Mouse (Mus musculus) layer of hippocampus, adult 9-10 months (tissue): ENCODE measurements around the gene Ugt1a2.
"Not testable (repeated sequence)": the region's sequence is repeated elsewhere in the genome, so short reads cannot be mapped to it uniquely, and the experiment has no call there.

Experiments
- DNase-seq: peaks from one replicate; pipeline ENCODE4 v3.0.0; 2022; ENCODE audit warnings: low spot score

Ugt1a2 gene

DNA sequence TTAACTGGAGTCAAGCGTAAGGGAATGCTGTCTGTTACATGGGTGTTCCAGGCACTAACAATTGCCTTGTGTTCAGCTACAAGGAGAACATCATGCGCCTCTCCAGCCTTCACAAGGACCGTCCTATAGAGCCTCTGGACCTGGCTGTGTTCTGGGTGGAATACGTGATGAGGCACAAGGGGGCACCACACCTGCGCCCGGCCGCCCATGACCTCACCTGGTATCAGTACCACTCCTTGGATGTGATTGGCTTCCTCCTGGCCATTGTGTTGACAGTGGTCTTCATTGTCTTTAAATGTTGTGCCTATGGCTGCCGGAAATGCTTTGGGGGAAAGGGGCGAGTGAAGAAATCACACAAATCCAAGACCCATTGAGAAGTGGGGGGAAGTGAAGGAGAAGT lies 17.6 kb downstream of the Ugt1a2 start:
- no peak for DNase-seq

DNA sequence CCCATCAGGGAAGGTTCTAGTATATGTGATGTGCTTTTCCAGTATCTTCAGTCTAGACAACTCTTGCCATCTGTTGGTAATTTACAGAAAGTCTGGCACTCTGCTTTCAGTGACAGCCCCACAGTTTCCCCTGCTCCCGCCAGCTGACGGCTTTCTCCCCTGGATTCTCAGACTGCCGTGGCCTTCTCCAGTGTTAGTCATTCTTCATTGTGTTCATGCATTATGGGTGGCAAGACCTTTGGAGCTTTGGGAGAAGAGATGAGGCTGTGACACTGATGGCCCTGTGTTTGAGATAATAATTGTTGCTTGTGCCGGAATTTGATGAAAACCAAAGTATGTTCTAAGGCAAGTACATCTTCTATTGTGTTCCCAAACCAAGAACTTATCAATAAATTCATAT lies 18.2 kb downstream of the Ugt1a2 start:
- DNase-seq: no peak

DNA sequence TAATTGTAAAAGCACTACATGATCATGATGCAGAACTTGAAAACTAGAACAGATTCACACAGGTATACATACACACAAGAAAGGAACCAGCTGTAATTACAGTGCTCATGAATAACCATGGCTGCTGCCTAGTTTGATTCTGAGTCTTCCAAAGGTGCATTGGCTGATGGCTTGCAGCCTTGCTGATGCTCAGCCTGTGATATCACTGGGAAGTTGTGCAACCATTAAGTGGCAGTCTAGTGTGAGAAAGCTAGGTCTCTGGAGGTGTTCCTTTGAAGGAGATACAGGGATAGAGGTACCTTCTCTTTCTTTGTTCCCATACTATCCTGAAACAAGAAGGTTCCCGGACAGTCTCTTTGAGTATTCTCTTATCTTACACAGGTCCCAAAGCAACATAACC lies 18.7 kb downstream of the Ugt1a2 start:
- DNase-seq: no peak

DNA sequence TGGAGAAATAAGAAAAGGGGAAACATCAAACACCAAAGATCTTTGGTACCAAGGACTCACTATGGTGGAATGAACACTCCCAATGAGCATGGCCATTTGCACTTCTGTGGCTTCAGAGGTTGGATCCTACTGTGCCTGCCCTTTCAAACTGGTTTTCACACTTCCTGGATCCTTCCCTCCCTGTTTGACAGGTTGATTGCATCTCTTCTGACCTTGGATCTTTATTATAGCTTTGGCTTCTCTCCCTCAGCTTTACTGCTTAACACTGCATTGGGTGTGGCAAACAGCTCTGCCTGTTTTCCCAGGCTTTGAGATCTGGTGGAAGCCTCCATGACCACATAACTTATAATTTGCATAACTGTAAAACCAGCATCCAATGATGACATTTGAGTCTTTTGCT lies 19.9 kb downstream of the Ugt1a2 start:
- DNase-seq: no peak

DNA sequence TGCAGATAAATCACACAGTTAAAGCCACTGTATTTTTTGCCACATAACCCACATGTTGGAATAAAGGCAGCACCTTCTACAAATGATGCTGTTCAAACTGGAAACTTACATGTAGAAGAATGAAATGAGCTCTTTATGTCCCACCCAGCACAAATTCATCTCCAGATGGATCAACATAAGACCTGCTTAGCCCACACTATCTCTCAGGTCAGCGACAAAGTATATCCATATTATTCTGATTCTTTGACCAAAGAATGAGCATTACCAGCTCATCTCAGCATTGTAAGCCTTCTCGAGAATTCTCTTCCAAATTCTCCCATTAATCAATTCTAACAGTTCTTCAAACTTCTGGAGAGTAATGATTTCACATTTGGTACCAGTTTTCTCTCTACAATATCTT lies 21.8 kb downstream of the Ugt1a2 start:
- DNase-seq: no peak

DNA sequence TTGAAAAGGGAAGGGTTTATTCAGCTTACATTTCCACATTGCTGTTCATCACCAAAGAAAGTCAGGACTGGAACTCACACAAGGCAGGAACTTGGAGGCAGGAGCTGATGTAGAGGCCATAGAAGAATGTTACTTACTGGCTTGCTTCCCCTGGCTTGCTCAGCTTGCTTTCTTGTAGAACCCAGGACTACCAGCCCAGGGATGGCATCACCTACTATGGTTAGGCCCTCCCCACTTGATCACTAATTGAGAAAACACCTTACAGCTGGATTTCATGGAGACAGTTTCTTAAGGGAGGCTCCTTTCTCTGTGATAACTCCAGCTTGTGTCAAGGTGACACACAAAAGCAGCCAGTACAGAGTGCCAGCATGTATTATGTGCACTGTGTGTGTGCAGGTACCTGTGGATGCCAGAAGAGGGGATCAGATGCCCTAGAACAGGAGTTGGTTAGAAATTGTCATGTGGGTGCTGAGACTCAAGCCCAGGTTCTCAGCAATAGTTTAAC lies 22.7 kb downstream of the Ugt1a2 start:
- DNase-seq: not testable (repeated sequence)

DNA sequence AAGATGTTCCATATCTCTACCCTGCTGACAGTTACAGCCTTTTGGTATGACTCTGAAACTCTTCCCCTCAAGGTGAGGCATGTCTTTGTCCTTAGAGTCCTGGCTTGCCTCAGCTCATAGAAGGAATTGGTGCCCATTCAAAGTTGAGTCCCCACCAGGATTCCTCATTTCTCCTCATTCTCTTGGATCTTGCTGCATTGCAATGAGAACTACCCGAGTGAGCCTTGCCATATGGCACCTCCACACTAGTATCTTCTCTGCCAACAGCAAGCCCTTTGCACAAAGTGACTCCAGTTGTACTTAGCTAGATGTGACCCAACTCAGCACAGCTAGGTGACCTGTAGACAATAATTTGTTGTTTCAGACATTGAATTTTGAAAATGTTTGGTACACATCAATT lies 23.2 kb downstream of the Ugt1a2 start:
- no peak for DNase-seq

DNA sequence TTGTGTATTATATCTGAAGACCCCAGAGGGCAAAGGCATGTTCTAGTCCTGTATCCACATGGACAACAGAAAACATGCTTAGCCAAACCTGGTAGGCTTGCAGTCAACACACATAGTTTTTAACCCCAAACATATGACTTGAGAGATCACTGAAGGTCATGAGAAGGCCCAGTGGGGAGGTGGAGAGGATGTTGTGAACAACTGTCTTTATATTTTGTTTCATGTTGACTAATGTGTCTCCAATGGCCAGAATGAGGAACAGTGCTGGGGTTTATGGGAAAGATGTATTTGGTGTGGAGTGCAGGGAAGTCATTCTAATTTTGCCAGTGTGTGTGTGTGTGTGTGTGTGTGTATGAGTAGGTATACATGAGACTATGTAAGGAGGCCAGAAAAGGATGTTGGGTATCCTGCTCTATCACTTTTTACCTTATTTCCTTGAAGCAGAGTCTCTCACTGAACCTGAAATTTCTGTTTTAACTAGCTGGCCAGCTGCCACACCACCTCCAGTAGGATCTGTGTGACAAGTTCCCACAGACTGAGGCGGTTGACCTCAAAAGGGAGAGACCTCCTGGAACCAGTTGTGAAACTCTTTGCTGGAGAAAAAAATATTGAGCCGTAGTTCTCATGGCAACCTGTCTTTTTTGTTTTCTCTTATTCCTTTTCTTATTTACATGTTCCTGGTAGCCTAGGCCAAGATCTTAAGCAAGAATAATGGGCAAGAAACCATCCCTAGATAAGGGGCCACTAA lies 23.8 kb downstream of the Ugt1a2 start:
- no peak for DNase-seq

DNA sequence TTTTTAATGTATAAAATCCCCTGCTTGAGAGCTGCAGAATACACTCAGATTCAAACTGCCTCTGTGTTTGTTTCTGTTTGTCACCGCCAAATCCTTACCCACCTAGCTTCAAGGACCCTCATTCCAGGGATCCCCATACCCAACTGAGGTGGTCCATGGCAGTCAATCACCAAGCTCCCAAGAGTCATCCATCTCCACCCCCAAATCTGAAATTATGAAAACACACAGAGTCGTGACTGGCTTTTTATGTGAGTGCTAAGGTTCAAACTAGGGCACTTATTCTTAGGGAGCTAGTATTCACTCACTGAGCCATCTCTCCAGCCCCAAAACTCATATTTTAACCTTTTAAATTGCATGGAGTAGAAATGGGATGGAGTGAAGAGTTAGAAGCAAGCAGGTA lies 24.9 kb downstream of the Ugt1a2 start:
- not testable (repeated sequence) for DNase-seq

DNA sequence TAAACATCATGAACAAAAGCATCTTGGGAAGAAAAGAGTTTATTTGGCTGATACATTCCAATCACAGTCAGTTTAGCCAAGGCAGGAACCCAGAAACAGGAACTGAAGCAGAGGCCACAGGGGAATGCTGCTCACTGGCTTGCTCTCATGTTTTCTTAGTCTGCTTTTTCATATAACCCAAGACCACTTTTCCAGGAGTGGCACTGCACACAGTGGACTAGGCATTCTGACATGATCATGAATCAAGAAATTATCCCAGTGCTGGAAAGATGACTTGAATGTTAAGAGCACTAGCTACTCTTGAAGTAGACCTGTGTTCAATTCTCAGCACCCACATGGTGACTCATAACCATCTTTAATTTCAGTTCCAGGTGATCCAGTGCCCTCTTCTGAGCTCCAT lies 25.3 kb downstream of the Ugt1a2 start:
- DNase-seq: no peak

DNA sequence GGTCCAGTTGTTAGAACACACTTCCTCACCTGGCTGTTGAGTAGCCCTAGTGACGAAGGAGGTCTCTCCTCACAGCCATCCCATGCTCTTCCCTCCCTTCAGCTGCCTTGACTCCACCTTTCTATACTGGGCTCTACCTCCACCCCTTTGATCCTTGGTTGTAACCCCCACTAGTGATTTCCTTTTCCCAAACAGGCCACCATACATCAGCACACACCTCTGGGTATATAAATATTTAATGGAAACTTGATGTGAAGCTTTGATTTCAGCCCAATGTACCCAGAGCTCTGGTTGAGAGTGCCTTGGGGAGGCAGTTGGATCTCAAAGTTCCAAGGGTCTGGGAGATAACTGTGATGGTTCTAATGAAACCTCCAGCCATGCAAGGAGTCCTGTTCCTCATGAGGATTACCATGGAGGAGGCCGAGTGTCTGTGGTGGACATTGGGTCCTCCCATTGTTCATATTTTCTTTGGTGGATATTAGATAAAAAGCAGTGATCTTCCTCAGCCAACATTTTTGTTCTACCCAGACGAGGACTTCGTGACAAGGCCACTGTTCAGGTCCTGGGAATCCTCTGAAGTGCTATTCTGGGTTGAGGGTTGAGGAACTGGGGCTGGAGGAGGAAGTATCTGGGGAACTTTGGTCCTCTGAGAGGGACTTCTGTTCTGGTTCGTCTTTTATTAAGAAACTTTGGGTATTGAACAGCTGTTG lies 26.4 kb downstream of the Ugt1a2 start, which contains the start of gene Mroh2a:
Mroh2a (plus strand) TSS at position 317 of the 710 bp plus-strand sequence.
- no peak for DNase-seq

DNA sequence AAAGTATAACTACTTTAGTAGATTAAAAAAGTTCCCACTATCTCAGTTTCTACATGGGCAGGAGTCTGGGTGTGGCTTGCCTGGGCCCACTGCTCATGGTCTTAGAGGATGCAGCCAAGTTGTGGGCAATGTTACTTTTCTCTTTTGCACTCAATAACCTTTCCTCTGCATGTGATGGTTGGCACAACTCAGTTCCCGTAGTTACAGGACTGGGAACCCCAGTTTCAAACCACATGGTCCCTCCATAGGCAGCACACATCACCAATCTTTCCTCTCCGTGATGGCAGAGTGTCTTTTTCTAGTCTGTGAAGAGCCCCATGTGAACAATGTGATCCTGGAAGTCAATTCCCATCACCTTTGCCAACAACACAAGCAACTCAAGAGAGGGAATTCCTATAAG lies 27.1 kb downstream of the Ugt1a2 start:
- DNase-seq: no peak

DNA sequence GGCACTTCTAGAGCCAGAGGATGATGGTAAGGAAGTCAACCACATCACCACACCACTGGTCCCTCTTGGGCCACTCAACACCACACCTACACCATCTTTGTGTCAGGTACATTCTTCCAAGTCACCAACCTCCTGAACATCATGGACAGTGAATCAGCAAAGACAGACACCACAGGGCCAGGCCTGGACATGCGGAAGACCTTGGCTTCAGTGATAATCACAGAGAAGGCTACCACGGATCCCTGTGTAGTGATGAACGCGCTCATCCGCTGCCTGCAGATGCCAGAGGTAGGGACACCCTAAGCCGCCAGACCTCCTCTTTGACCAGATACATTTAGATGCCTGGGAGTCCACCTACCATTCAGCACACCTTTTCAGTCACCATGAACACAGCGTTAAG lies 27.7 kb downstream of the Ugt1a2 start:
- DNase-seq: no peak

DNA sequence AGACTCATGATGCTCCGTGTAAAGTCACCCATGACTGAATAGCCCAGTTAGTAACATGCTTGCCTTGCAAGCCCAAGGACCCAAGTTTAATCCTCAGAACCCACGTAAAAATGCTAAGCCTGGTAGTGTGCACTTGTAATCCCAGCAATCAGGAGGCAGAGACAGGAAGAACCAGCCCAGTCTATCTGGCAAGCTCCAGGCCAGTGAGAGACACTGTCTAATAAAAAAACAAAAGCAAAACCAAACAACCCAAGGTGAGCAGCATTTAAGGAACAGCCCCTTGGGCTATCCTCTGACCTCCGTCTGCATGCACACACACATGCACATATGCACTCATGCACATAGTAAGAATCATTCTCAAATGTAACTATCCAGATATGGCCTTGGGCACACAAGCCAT lies 29.2 kb downstream of the Ugt1a2 start:
- DNase-seq: no peak

DNA sequence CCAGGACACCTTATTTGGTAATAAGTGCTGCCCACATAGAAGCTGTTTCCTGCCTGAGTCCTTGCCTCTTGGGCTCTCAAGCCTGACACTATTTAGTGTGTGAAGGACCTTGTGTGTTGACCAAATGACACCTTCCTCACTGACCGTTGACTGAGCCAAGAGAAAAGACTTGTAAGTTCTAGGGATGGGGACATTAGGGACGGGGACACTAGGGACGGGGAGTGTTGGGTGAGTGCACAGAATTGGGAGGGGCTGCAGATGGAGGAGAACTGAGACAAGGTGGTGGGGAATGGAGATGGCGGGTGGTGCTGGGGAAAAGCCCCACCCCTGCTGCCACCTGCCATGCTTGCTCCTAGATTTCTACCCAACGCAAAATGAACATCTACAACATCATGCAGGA lies 29.6 kb downstream of the Ugt1a2 start:
- no peak for DNase-seq

DNA sequence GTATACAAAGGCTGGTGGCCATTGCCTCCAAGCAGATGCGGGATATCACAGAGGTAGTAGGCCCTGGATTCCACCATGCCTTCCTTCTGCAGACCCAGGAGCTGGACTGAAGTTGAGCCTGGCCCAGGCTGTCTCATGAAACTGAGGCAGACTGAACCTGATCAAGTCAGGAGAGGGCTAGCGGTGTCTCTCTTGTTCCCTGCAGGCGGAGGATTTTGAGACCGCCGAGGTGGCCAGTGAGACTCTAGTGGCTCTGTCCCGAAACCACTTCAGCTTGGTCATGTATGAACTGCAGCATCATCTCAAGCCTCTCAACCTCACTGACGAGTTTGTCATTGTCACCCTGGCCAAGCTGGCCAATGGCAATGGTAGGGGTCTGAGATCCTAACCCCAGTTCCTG lies 30.0 kb downstream of the Ugt1a2 start:
- DNase-seq: no peak

DNA sequence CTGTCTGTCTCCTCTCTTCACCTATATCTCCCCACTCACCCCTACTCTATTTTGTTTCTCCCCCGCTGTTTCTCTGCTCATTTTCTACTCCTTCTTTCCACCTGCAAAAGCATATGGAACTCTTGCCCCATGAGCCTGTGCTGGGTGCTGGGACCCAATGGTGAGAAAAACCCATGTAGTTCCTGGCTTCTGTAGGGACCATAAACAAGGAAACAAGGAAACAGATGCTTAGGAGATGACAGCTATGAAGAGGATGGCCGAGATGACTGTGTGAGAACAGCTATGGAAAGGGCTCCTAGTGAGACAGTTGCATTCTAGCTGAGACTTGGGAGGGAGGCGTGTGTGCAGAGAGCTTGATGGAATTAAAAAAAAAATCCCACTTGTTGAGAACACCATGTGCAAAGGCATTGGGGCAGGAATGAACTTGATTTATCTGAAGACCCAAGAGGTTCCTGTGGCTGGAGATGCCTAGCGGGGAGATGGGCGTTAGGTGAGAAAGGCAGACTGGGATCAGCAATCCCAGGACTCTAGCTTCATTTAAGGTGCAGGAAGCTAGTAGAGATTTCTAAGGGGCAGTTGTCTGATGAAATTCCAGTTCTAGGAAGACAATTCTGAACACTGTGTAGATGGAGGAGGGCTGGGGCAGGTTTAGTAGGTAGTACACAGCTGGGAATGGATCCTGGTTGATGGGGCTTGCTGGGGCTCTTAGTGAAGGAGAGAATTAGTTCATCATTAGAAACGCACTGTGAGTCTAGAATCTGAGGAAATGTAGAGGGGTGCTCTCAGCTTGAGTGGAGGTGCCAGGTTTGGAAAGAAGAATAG lies 30.8 kb downstream of the Ugt1a2 start:
- DNase-seq: no peak

DNA sequence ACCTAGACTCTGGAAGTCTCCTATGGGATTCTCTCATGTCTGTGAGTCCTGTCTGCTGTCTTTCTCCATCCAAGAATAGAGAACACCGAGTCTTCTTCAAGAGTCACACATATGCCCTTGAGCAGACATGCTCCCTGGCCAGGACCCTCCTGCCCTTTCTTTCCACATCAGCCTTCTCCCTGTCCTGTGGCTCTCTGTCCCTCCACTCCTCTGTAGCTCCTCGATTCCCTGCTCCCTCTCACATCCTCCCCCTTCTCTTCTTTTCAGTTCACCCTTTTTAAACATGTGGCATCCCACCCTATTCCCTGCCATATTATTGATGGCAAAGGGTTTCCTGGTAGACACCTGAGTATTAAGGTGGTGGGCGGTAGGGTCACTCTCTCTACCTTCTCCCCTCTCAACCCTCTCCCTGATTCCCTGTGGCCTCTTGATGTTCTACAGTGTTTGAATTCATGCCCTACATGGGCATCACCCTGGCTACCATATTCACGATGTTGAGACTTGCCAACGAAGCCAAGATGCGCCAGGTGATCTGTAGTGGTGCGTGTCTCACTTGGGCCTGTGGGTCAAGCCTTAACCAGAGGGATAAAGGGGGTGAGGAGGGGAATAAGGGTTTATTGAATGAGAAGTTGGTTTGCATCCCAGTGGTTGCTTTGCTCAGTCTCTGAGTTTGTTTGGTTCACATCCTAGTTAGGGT lies 31.6 kb downstream of the Ugt1a2 start:
- DNase-seq: no peak

DNA sequence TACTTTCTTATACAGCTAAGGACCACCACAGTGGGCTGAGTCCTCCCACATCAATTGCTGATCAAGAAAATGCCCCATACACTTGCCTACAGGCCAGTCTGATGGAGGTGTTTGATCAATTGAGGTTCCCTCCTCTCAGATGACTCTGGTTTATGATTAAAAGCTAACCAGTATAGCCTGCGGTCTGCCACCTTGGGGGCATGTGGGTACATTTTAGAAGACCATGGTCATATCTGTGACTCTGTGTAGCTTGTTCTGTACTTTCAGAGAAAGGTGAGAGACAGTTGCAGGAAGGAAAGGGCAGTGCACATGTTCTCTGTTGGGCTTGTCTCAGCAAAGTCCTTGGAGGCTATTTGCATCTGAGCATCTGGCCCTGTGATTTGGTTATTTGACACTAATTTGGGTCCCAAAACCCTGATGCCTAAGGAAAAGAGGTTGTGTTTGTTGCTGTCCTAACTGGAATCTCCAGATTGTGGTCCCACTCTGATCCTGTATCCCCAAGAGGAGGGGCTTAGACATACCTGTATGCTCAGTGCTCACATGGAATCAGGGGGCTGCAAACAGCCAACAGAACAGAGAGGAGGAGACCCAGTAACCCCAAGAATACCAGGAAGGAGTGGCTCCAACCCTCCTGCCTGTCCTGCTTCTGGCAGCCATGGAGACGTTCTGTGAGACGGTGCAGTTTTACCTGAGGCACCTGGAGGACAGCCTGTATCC lies 32.4 kb downstream of the Ugt1a2 start:
- no peak for DNase-seq

DNA sequence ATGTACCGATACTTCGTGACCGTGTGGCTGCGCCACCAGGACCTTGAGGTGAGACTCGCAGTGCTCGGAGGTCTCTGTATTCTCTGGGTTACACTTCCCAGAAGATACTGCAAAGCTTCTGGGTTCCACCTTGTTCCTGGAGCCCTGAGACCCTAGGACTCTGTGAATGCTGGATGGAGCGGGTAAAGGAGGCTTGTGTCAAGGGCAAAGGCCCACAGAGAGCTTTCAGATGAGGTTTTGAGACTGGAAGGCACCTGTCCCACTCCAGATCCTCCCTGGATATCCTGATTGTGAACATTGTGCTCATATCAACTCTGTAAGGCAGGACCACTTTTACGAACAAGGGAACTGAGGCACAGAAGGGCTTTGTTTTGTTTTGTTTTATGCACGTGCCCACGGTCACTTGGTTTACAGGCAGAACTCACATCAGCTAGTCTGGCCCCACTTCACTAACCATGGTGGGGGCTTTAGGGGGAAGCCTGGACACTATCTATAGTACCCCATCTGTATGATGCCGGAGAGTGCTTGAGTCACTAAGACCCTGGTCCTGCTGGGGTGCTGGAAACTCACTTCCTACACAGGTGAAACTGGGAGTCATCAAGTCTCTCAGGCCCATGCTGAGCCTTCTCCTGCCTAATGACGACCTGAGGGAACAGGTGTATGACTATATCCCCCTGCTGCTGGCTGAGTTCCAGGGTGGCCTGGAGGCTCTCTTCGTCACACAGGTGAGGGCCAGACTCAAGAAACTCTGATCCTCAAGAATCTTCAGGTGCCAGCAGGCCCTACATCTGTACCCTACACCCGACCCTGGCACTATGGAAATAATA lies 33.2 kb downstream of the Ugt1a2 start:
- no peak for DNase-seq

DNA sequence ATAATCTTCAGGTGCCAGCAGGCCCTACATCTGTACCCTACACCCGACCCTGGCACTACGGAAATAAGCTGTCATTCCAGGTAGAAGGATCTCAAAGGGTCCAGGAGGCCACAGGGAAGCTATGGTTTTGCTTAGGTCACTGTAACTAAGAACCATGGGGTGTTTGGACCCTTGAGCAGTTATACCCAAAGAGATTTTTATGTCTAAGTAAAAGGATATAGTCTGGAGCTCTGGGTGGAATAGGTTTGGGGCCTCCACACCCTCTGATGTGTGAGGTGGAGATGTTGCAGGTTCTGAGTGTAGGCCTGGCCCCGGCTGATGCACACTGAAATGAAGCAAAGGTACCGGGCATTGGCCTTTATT lies 33.8 kb downstream of the Ugt1a2 start:
- no peak for DNase-seq
